Mouse (Mus musculus) erythroblast, embryonic 14.5 days (primary cell): ENCODE results near the gene Wiz.

Experiments
- GATA1 ChIP-seq: IDR thresholded peaks from 2 replicates; pipeline ENCODE4 v1.6.1; 2012; ENCODE audit warnings: low read length, inconsistent platforms, mixed read lengths
- TAL1 ChIP-seq: IDR thresholded peaks from 3 replicates; pipeline ENCODE4 v1.6.1; 2012; ENCODE audit warnings: low read length, inconsistent platforms, mixed read lengths

- TF ChIP-seq GATA1 (no peak), TAL1 (no peak)
Measured at GRCm38 (mm10) chr17:32327501-32327900, 61.7 kb downstream of the Wiz start.
